Mouse (Mus musculus): ENCODE measurements at regions not wholly inside any gene's neighbourhood (a gene's known extent, or its start where the extent isn't known, plus 50 kb on each side); places are given as distances from the start of the nearest gene placed in this dataset.
"Not testable (repeated sequence)": the region's sequence is repeated elsewhere in the genome, so short reads cannot be mapped to it uniquely, and the experiment has no call there.

DNA sequence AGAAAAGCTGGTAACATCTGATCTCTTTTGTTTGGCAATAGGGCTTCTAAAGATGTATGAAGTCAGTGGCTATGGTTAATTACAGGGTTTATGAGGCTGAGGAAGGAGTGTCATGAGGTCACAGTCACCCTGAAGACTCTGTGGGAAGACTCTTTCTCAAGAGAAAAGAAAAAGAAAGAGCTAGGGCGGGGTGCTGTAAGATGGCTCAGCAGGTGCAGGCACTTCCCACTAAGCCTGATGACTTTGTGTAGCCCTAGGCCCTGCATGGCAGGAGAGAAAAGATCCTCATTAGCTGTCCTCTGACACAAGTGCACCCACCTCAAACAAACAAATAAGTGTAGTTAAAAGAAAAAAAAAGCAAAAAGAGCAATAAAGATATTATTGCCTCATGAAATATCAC, 73.6 kb upstream of the Atp1b1 start:
- Histone ChIP-seq H3K4me1 (replicated peaks) (no peaks in the 10 kb centered on the region), H3K9ac (no peak overlapping the region), H3K27me3 (replicated peaks) (no peaks in the 10 kb centered on the region), H3K4me3 (replicated peaks) (no peak overlapping the region), H3K4me2 (replicated peaks) (no peak overlapping the region), H3K36me3 (no peaks in the 10 kb centered on the region), H3K27ac (no peak overlapping the region), H3K9me3 (no peaks in the 10 kb centered on the region)
- WGBS = 63% methylated on average over 1 of the region's 1 CpGs
- 0 out of 2 replicates have a peak, but pooled peaks have one; percentile 39 for ATAC-seq

GRCm38 (mm10) chr1:164526748-164527147, 68.6 kb upstream of the Atp1b1 start:
- Histone ChIP-seq H3K4me1 (replicated peaks) (no peaks in the 10 kb centered on the region), H3K27ac (no peak overlapping the region), H3K4me2 (replicated peaks) (no peak overlapping the region), H3K27me3 (replicated peaks) (no peaks in the 10 kb centered on the region), H3K9ac (no peak overlapping the region), H3K9me3 (no peaks in the 10 kb centered on the region), H3K36me3 (no peaks in the 10 kb centered on the region), H3K4me3 (replicated peaks) (no peak overlapping the region)
- ATAC-seq = no peak
- WGBS = 78% methylated on average over 1 of the region's 1 CpGs

GRCm38 (mm10) chr1:164522377-164523150, 64.4 kb upstream of the Atp1b1 start:
- no peak for ATAC-seq

GRCm38 (mm10) chr1:164521371-164522130, 63.4 kb upstream of the Atp1b1 start:
- Histone ChIP-seq H3K9me3 (no peaks in the 10 kb centered on the region), H3K4me1 (replicated peaks) (no peaks in the 10 kb centered on the region), H3K27me3 (replicated peaks) (no peaks in the 10 kb centered on the region), H3K36me3 (no peaks in the 10 kb centered on the region), H3K4me2 (replicated peaks) (no peak overlapping the region), H3K27ac (no peak overlapping the region), H3K9ac (no peak overlapping the region), H3K4me3 (replicated peaks) (no peak overlapping the region)
- WGBS = 73% methylated on average over 6 of the region's 6 CpGs
- no peak for ATAC-seq

More at GRCm38 (mm10) chr1:164522377-164523150, 64.4 kb upstream of the Atp1b1 start:
- Histone ChIP-seq H3K4me1 (replicated peaks) (no peaks in the 10 kb centered on the region), H3K27me3 (replicated peaks) (no peaks in the 10 kb centered on the region), H3K4me2 (replicated peaks) (no peak overlapping the region), H3K4me3 (replicated peaks) (no peak overlapping the region), H3K9me3 (no peaks in the 10 kb centered on the region), H3K36me3 (no peaks in the 10 kb centered on the region), H3K27ac (no peak overlapping the region), H3K9ac (no peak overlapping the region)
- 78% methylated on average over 3 of the region's 3 CpGs for WGBS

DNA sequence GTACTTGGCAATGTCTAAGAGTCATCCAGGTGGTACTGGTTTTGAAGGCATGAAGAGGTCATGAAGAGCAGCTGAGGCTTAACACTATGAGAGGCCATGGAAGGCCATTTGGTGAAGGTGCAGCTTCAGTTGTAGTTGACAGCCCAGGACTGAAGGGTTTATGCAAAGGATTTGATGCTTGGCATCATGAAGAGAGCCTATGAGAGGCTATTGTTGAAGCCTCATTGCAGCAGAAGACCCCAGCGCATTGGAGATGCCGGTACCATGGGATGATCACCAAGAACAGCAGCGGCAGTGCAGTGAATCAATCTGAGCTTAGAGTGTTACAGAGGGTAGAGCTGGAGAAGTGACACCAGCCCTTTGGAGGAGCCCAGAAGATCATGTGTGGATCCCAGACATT, 60.7 kb upstream of the Atp1b1 start:
- 96% methylated on average over 3 of the region's 3 CpGs for WGBS
- ATAC-seq = no peak
- no peaks in the 10 kb centered on the region for H3K36me3 ChIP-seq

DNA sequence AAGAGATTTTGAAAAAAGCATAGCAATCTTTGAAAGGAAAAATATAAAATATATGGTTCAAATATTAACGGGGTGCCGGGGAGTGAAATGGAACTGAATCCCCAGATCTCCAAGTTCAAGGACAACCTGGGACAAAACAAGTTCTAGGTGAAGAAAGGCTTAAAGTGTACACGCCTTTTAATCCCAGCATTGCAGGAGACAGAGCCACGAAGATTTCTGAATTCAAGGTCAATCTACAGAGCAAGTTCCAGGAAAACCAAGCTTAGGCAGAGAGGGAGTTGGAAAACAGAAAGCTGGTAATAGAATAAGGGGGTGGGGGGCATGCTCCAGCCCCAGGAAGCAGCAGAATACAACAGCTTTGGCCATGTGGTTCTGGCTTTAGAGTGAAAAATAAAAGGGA, 60.2 kb upstream of the Atp1b1 start:
- Histone ChIP-seq H3K4me3 (replicated peaks) (no peak overlapping the region), H3K4me1 (replicated peaks) (no peaks in the 10 kb centered on the region), H3K27ac (no peak overlapping the region), H3K4me2 (replicated peaks) (no peak overlapping the region), H3K9ac (no peak overlapping the region), H3K27me3 (replicated peaks) (no peaks in the 10 kb centered on the region), H3K9me3 (no peaks in the 10 kb centered on the region), H3K36me3 (no peaks in the 10 kb centered on the region)
- 83% methylated on average over 4 of the region's 4 CpGs for WGBS
- ATAC-seq = no peak

More for the DNA sequence above, 60.7 kb upstream of the Atp1b1 start:
- Histone ChIP-seq H3K27me3 (replicated peaks) (no peaks in the 10 kb centered on the region), H3K27ac (no peak overlapping the region), H3K4me1 (replicated peaks) (no peaks in the 10 kb centered on the region), H3K4me2 (replicated peaks) (no peak overlapping the region), H3K9ac (no peak overlapping the region), H3K9me3 (no peaks in the 10 kb centered on the region), H3K4me3 (replicated peaks) (no peak overlapping the region)

- not testable (repeated sequence) for H3K36me3 ChIP-seq; H3K27ac ChIP-seq; H3K27me3 ChIP-seq (replicated peaks); H3K4me1 ChIP-seq (replicated peaks); H3K9ac ChIP-seq; H3K4me3 ChIP-seq (replicated peaks); H3K4me2 ChIP-seq (replicated peaks); H3K9me3 ChIP-seq
- ATAC-seq = peak; percentile 67; the same call in 1 of the 2 replicates
- WGBS = 86% methylated on average over 2 of the region's 2 CpGs
Measured at GRCm38 (mm10) chr1:164517362-164517761, 59.2 kb upstream of the Atp1b1 start.

- Histone ChIP-seq H3K9me3 (no peaks in the 10 kb centered on the region), H3K4me1 (replicated peaks) (no peaks in the 10 kb centered on the region), H3K9ac (no peak overlapping the region), H3K27ac (no peak overlapping the region), H3K27me3 (replicated peaks) (no peaks in the 10 kb centered on the region), H3K4me3 (replicated peaks) (no peak overlapping the region), H3K36me3 (no peaks in the 10 kb centered on the region), H3K4me2 (replicated peaks) (no peak overlapping the region)
- ATAC-seq = no peak
- WGBS = 79% methylated on average over 7 of the region's 7 CpGs
Measured at GRCm38 (mm10) chr1:164511628-164512385, 53.7 kb upstream of the Atp1b1 start.

- no peaks in the 10 kb centered on the region for H3K9me3 ChIP-seq
- no peak overlapping the region for H3K4me3 ChIP-seq (replicated peaks)
- no peaks in the 10 kb centered on the region for H3K27me3 ChIP-seq (replicated peaks)
- ATAC-seq = no peak
- no peaks in the 10 kb centered on the region for H3K4me1 ChIP-seq (replicated peaks)
- no peaks in the 10 kb centered on the region for H3K36me3 ChIP-seq
- H3K4me2 ChIP-seq (replicated peaks) = no peak overlapping the region
- WGBS = 40% methylated on average over 1 of the region's 1 CpGs
- H3K9ac ChIP-seq = no peak overlapping the region
- H3K27ac ChIP-seq = no peak overlapping the region
Measured at GRCm38 (mm10) chr1:164509226-164509625, 51.1 kb upstream of the Atp1b1 start.

GRCm38 (mm10) chr1:164508556-164508955, 50.4 kb upstream of the Atp1b1 start:
- no peaks in the 10 kb centered on the region for H3K36me3 ChIP-seq
- H3K4me1 ChIP-seq (replicated peaks) = no peaks in the 10 kb centered on the region
- no peak for ATAC-seq
- H3K9ac ChIP-seq = no peak overlapping the region
- WGBS = 65% methylated on average over 8 of the region's 8 CpGs
- no peaks in the 10 kb centered on the region for H3K27me3 ChIP-seq (replicated peaks)
- H3K27ac ChIP-seq = no peak overlapping the region
- H3K4me2 ChIP-seq (replicated peaks) = no peak overlapping the region
- H3K4me3 ChIP-seq (replicated peaks) = no peak overlapping the region
- H3K9me3 ChIP-seq = no peaks in the 10 kb centered on the region

GRCm38 (mm10) chr1:164508106-164508505, 50.0 kb upstream of the Atp1b1 start:
- no peak overlapping the region for H3K4me3 ChIP-seq (replicated peaks)
- no peak for ATAC-seq
- 82% methylated on average over 5 of the region's 5 CpGs for WGBS
- no peak overlapping the region for H3K27ac ChIP-seq
- no peak overlapping the region for H3K9ac ChIP-seq
- no peaks in the 10 kb centered on the region for H3K4me1 ChIP-seq (replicated peaks)
- H3K9me3 ChIP-seq = no peaks in the 10 kb centered on the region
- H3K4me2 ChIP-seq (replicated peaks) = no peak overlapping the region
- no peaks in the 10 kb centered on the region for H3K36me3 ChIP-seq
- no peaks in the 10 kb centered on the region for H3K27me3 ChIP-seq (replicated peaks)

All from intestine, embryonic 15.5 days (tissue).